Mouse (Mus musculus) liver, adult (tissue): Measurements from ENCODE around the gene Ccdc85a.
"Not testable (repeated sequence)": the region's sequence is repeated elsewhere in the genome, so short reads cannot be mapped to it uniquely, and the experiment has no call there.

Source experiments
- GATA4 ChIP-seq: IDR thresholded peaks from 2 replicates; pipeline ENCODE4 v1.6.1; 2014; ENCODE audit warnings: mild to moderate bottlenecking, low read length; ENCODE audit not compliant: insufficient replicate concordance

The Ccdc85a gene

DNA sequence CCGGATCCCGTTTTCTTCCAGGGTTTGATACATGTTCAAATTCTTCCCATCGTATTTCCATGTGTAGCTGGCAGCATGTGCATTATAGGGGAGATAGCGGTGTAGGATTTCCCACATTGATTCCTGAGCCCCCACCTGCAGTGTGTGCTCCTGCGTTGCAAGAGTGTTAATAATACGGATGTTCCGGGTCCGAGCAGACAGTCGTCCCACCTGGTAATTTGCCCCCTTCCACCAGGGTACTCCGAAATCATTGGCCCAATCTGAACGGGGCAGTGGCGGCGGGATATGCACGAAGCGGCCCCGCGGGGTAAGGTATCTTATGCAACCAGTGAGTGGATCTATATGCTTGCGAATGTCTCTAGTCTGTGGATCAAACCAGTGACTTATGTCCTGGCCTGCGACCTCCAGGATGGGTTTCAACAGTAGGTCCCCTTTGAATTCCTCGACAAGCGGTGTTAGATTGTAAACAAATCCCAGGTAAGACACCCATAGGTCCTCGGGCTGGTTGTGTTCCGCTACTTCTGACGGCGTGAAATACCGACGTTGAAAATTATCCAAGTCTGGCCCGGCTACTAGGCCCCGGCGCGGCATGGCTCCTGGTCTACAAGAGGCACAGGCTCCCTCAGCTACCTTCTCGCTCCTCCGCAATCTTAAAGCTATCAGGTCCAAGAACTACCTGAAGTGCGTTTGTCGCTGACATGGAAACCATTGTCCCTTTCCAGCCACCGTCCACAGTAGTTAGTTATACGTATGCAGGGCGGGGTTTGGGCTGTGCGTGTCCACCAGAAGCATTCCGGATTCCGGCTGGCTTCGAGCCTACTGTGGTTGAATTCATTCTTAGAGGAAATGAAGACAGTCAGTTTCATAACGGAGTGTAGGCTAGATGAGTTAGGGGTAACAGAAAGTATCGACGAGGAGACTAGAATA lies 244.6 kb downstream of the Ccdc85a start, which contains the start of gene Gm6685:
TSS of gene Gm6685 (minus strand) at position 644 of the 927 bp plus-strand sequence.
- TF ChIP-seq GATA4, result not testable (repeated sequence)
